Mouse (Mus musculus): ENCODE measurements around the gene Dbil5. TPM values are rescaled to one million over a fixed set of nuclear protein-coding genes. Genes with fewer than 3 reads are reported as not detected.

The Dbil5 gene
- polyA plus RNA-seq, 1 experiment from 2014 or later = 0.62 TPM

DNA sequence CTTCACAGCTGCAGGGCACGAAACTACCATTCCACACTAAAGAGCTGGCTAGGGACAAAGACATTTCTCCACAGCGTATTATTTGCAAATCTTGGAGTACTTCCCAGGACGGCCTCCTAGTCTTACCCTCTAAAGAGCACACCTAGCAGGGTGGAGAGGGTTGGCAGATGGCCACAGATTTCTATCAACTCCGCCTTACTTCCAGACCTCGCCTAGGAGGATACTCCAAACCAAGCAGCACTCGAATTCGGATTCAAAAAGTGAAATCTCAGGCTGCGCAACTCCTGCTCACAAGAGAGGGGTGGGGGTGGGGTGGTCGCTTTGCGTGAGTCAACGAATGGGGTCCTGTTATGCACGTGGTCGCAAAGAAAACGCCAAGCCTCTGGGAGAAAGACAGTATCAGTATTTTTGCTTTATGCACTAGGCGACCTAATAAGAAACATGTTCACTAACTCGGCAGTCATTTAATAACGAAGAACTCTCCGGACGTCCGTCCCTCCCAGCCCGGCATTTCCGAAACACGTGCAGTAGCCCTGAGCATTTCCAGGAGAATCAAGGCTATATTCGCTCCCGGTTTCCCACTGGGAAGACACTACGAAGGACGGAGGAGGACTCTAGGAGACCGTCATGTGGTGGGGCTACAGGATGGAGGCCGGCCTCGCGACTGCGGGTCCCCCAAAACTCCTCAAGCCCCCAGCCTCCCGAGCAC lies 573 bp upstream of the Dbil5 start:
- 3% methylated on average over 33 of the region's 33 CpGs for WGBS
- DNase-seq (ENCODE audit: low spot score) (peak; percentile 59), ATAC-seq (ENCODE audit: low FRiP score) (peak; percentile 18; the same call in 1 of the 2 replicates)

DNA sequence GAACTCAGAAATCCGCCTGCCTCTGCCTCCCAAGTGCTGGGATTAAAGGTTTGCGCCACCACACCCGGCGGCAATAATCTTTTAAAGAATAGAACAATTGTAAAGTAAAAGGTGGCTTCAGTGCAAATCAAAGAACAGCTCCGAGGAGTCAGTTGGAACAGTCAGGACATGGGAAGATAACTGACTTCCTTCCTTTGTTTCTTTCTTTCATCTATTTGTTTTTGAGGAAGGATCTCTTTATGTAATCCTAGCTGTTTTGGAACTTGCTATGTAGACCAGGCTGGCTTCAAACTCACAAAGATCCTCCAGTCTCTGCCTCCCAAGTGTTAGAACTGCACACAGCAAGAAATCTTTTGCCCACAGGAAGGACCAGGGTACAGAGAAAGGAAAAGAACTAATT lies 7.2 kb downstream of the Dbil5 start:
- DNase-seq (ENCODE audit: low spot score) (no peak), ATAC-seq (ENCODE audit: low FRiP score) (no peak)
- H3K27me3 ChIP-seq (ENCODE audit: control insufficient read depth, insufficient read depth, low read length) = no peaks in the 10 kb centered on the region
- H3K9me3 ChIP-seq (ENCODE audit: control insufficient read depth, low read length) = no peaks in the 10 kb centered on the region
- no peak overlapping the region for H3K4me3 ChIP-seq (replicated peaks; ENCODE audit: low read length)
- 91% methylated on average over 5 of the region's 5 CpGs for WGBS
- H3K4me2 ChIP-seq (replicated peaks) = no peak overlapping the region
- no peaks in the 10 kb centered on the region for H3K4me1 ChIP-seq (replicated peaks; ENCODE audit: control insufficient read depth, insufficient read depth, low read length)
- H3K36me3 ChIP-seq (replicated peaks; ENCODE audit: control insufficient read depth, insufficient read depth) = peaks cover 81% of the 10 kb centered on the region
- H3K27ac ChIP-seq = no peak overlapping the region
- H3K9ac ChIP-seq = no peak overlapping the region

More for the DNA sequence above, 573 bp upstream of the Dbil5 start:
- Histone ChIP-seq H3K4me1 (replicated peaks; ENCODE audit: control insufficient read depth, insufficient read depth, low read length) (no peaks in the 10 kb centered on the region), H3K27ac (peak overlapping the region; percentile 93), H3K4me2 (replicated peaks) (peak overlapping the region; percentile 90), H3K36me3 (replicated peaks; ENCODE audit: control insufficient read depth, insufficient read depth) (peaks cover 48% of the 10 kb centered on the region), H3K27me3 (ENCODE audit: control insufficient read depth, insufficient read depth, low read length) (no peaks in the 10 kb centered on the region), H3K9me3 (ENCODE audit: control insufficient read depth, low read length) (no peaks in the 10 kb centered on the region), H3K9ac (peak overlapping the region; percentile 95), H3K4me3 (replicated peaks; ENCODE audit: low read length) (peak overlapping the region; percentile 67)

DNA sequence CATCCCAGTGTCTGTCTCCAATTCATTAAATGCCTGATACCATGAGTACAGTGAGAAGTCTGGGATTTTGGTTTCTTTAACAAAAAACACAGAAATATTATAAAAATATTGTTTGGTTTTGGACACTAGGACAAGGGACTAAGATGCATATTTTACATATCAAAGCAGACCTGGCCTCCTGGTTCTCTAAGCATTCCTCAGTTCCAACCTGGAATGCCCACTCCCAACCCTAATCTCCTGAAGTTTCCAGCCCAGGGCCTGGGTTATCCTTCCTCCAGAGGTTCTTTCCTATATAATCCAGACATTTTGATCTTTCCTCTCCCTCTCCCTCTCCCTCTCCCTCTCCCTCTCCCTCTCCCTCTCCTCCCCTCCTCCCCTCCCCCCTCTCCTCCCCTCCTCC lies 7.6 kb downstream of the Dbil5 start:
- Histone ChIP-seq H3K4me2 (replicated peaks) (no peak overlapping the region), H3K36me3 (replicated peaks; ENCODE audit: control insufficient read depth, insufficient read depth) (peaks cover 81% of the 10 kb centered on the region)
- ATAC-seq (ENCODE audit: low FRiP score) = no peak

DNA sequence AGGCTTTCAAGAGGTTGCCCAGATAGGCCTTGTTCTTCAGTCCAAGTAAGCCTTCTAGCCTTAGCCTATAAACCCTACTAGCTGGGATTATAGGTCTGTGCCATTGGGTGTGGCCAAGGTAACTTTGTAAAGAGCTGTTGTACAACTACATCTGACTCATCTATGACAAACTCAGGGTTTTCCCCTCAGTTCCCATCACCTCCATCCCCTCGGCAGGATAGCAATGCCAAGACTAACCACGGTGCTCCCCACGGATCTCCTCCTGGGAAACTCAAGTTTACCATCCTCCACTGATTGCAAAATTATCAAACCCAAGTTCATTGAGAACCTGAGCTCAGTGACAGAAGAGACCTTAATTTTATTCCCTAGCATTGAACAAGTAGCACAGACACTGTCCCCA lies 18.7 kb downstream of the Dbil5 start:
- no peaks in the 10 kb centered on the region for H3K27me3 ChIP-seq (ENCODE audit: control insufficient read depth, insufficient read depth, low read length)
- H3K9ac ChIP-seq = no peak overlapping the region
- DNase-seq (ENCODE audit: low spot score) (no peak), ATAC-seq (ENCODE audit: low FRiP score) (no peak)
- 95% methylated on average over 3 of the region's 3 CpGs for WGBS
- peaks cover 82% of the 10 kb centered on the region for H3K36me3 ChIP-seq (replicated peaks; ENCODE audit: control insufficient read depth, insufficient read depth)
- H3K27ac ChIP-seq = no peak overlapping the region
- H3K9me3 ChIP-seq (ENCODE audit: control insufficient read depth, low read length) = no peaks in the 10 kb centered on the region
- H3K4me3 ChIP-seq (replicated peaks; ENCODE audit: low read length) = no peak overlapping the region
- H3K4me2 ChIP-seq (replicated peaks) = no peak overlapping the region
- no peaks in the 10 kb centered on the region for H3K4me1 ChIP-seq (replicated peaks; ENCODE audit: control insufficient read depth, insufficient read depth, low read length)

More for the DNA sequence above, 7.6 kb downstream of the Dbil5 start:
- Histone ChIP-seq H3K4me1 (replicated peaks; ENCODE audit: control insufficient read depth, insufficient read depth, low read length) (no peaks in the 10 kb centered on the region), H3K27ac (no peak overlapping the region), H3K9ac (no peak overlapping the region), H3K4me3 (replicated peaks; ENCODE audit: low read length) (no peak overlapping the region), H3K9me3 (ENCODE audit: control insufficient read depth, low read length) (no peaks in the 10 kb centered on the region), H3K27me3 (ENCODE audit: control insufficient read depth, insufficient read depth, low read length) (no peaks in the 10 kb centered on the region)
- no peak for DNase-seq (ENCODE audit: low spot score)

DNA sequence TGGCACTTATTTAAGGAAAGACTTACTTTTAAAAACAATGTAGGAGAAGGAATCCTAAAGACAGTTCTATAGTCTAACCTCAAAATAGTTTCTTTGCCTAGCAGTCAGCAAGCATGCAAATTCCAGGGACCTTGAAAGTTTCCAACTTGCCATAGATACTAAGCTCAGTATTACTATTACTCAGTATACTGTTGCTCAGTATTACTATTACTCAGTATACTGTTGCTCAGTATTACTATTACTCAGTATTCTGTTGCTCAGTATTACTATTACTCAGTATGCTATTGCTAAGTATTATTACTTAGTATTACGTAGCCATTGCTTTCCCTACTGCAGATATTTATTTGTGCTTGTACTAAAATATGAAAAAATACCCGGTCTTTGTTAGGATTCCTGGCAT lies 22.3 kb downstream of the Dbil5 start:
- 98% methylated on average over 2 of the region's 2 CpGs for WGBS
- no peak overlapping the region for H3K27ac ChIP-seq
- no peak overlapping the region for H3K4me2 ChIP-seq (replicated peaks)
- H3K4me1 ChIP-seq (replicated peaks; ENCODE audit: control insufficient read depth, insufficient read depth, low read length) = peaks cover 18% of the 10 kb centered on the region
- H3K36me3 ChIP-seq (replicated peaks; ENCODE audit: control insufficient read depth, insufficient read depth) = peaks cover 49% of the 10 kb centered on the region
- no peak overlapping the region for H3K9ac ChIP-seq
- ATAC-seq (ENCODE audit: low FRiP score) = no peak
- H3K27me3 ChIP-seq (ENCODE audit: control insufficient read depth, insufficient read depth, low read length) = no peaks in the 10 kb centered on the region
- no peak for DNase-seq (ENCODE audit: low spot score)
- no peak overlapping the region for H3K4me3 ChIP-seq (replicated peaks; ENCODE audit: low read length)
- H3K9me3 ChIP-seq (ENCODE audit: control insufficient read depth, low read length) = no peaks in the 10 kb centered on the region

DNA sequence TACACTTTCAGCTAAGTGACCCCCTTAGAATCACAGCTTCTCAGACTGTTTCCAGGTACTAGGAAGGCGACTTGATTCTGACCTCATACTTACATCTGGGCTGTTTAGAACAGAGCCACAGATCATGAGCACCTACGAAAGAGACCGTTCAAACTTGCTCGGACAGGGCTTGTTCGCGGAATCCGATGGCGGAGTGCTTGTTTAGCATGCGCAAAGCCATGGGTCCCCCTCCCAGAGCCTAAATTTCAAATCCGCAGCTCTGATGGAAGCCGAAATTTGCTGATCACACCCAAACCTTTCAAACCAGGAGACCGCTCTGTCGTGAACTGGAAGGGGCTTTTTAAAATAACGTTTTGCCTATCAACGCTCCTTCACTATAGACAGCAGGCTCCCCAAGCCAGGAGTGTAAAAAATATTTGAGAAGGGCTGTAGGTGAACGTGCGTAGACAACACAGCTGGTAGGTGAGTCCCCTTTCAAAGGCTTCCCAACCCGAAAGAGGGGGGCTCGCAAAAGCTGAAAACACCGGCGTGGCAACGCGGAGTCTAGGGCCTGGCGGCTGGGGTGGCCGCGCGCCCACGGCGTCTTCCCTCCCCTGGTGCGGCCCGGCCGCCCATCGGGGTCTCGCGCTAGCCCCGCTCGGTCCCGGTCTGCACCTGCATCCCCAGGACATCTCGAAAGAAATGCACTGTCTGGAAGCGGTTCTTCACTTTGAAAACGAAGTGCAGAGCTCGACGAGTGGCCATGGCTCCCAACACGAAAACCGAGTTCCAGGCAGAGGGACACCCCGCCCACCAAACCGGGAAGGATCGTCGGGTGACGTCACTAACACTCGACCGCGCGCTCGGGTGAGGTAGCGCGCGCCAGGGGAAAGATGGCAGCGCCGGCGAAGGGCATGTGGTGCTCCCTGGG lies 25.7 kb downstream of the Dbil5 start, which contains the start of the genes Mrm3 and Glod4:
Mrm3 (plus strand) TSS at position 815 of the 910 bp plus-strand sequence.
Glod4 (minus strand) TSS at position 825 of the 910 bp plus-strand sequence.
- WGBS = under 1% methylated on average over 61 of the region's 61 CpGs
- H3K9ac ChIP-seq = peak within 1 kb of the TSS; percentile 92
- no peaks in the 10 kb centered on the region for H3K27me3 ChIP-seq (ENCODE audit: control insufficient read depth, insufficient read depth, low read length)
- no peaks in the 10 kb centered on the region for H3K9me3 ChIP-seq (ENCODE audit: control insufficient read depth, low read length)
- H3K36me3 ChIP-seq (replicated peaks; ENCODE audit: control insufficient read depth, insufficient read depth) = peaks cover 25% of the 10 kb centered on the region
- DNase-seq (ENCODE audit: low spot score) (peak; percentile 97), ATAC-seq (ENCODE audit: low FRiP score) (peak; percentile 85)
- peak within 1 kb of the TSS; percentile 92 for H3K4me3 ChIP-seq (replicated peaks; ENCODE audit: low read length)
- peaks cover 18% of the 10 kb centered on the region for H3K4me1 ChIP-seq (replicated peaks; ENCODE audit: control insufficient read depth, insufficient read depth, low read length)
- peak within 1 kb of the TSS; percentile 87 for H3K27ac ChIP-seq
- H3K4me2 ChIP-seq (replicated peaks) = peak within 1 kb of the TSS; percentile 81

DNA sequence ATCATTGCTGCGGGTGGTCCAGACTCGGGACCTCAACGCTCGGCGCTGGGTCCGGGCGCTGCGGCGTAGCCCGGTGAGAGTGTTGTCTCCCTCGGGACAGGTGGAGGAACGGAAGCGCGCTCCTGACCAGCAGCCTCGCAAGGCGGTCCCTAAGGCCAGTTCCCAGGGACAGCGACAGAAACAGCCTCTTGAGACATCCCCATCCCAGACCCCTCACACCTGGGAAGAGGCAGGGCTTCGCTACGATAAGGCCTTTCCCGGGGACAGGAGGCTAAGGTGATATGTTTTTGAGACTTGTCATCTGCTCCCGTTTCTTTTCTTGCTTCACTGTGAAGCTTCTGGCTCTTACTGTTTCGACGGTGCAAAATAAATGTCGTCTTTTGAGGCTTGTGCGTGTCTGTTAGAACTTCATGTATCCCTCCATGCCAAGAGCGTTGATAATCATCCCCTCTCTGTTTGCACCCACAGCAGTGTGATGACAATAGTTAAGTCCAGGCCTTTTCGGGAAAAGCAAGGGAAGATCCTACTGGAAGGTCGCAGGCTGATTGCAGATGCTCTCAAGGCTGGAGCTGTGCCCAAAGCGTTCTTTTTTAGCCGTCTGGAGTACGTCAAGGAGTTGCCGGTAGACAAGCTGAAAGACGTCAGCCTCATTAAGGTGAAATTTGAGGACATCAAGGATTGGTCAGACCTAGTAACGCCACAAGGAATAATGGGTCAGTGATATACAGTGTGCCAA lies 26.6 kb downstream of the Dbil5 start:
- ATAC-seq (ENCODE audit: low FRiP score) (0 out of 2 replicates have a peak, but pooled peaks have one; percentile 32), DNase-seq (ENCODE audit: low spot score) (no peak)
- 4% methylated on average over 34 of the region's 34 CpGs for WGBS
- H3K27me3 ChIP-seq (ENCODE audit: control insufficient read depth, insufficient read depth, low read length) = no peaks in the 10 kb centered on the region
- H3K36me3 ChIP-seq (replicated peaks; ENCODE audit: control insufficient read depth, insufficient read depth) = peaks cover 23% of the 10 kb centered on the region
- H3K27ac ChIP-seq = peak overlapping the region; percentile 87; the same call in 1 of the 2 replicates
- H3K4me3 ChIP-seq (replicated peaks; ENCODE audit: low read length) = peak overlapping the region; percentile 92
- peaks cover 18% of the 10 kb centered on the region for H3K4me1 ChIP-seq (replicated peaks; ENCODE audit: control insufficient read depth, insufficient read depth, low read length)
- H3K9me3 ChIP-seq (ENCODE audit: control insufficient read depth, low read length) = no peaks in the 10 kb centered on the region
- H3K9ac ChIP-seq = peak overlapping the region; percentile 92
- peak overlapping the region; percentile 81 for H3K4me2 ChIP-seq (replicated peaks)

DNA sequence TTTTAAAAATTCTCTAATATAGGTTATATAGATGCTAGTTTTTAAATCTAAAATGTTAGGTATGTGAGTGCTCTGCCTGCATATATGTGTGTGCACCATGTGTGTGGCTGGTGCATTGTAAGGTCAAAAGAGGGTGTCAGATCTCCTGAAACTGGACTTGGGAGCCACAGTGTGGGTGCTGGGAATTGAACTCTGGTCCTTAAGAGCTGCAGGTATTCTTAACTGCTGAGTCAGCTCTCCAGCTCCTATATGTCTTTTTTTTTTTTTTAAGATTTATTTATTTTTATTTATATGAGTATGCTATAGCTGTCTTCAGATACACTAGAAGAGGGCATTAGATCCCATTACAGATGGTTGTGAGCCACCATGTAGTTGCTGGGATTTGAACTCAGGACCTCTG lies 29.0 kb downstream of the Dbil5 start:
- no peak overlapping the region for H3K4me2 ChIP-seq (replicated peaks)
- ATAC-seq (ENCODE audit: low FRiP score) = no peak
- H3K9me3 ChIP-seq (ENCODE audit: control insufficient read depth, low read length) = no peaks in the 10 kb centered on the region
- no peak overlapping the region for H3K9ac ChIP-seq
- no peak overlapping the region for H3K4me3 ChIP-seq (replicated peaks; ENCODE audit: low read length)
- peaks cover 18% of the 10 kb centered on the region for H3K4me1 ChIP-seq (replicated peaks; ENCODE audit: control insufficient read depth, insufficient read depth, low read length)
- H3K27me3 ChIP-seq (ENCODE audit: control insufficient read depth, insufficient read depth, low read length) = no peaks in the 10 kb centered on the region
- H3K36me3 ChIP-seq (replicated peaks; ENCODE audit: control insufficient read depth, insufficient read depth) = peaks cover 29% of the 10 kb centered on the region
- H3K27ac ChIP-seq = no peak overlapping the region
- DNase-seq (ENCODE audit: low spot score) = no peak

DNA sequence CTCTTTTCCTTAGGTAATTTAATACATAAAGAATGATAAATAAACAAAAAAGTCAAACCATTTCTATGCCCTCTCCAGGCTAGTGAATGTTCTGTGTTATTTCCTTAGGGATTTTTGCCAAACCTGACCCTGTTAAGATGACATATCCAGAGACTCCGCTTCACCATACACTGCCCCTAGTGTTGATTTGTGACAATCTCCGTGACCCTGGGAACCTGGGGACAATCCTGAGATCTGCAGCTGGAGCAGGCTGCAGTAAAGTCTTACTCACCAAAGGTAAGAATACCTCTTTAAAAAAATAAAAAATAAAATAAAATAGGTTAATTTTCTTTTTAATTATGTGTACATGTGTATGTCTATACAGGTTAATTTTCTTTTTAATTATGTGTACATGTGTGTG lies 29.8 kb downstream of the Dbil5 start:
- no peak for DNase-seq (ENCODE audit: low spot score)
- WGBS = 48% methylated on average over 2 of the region's 2 CpGs
- Histone ChIP-seq H3K4me2 (replicated peaks) (no peak overlapping the region), H3K9me3 (ENCODE audit: control insufficient read depth, low read length) (no peaks in the 10 kb centered on the region), H3K9ac (no peak overlapping the region), H3K27ac (no peak overlapping the region), H3K4me1 (replicated peaks; ENCODE audit: control insufficient read depth, insufficient read depth, low read length) (peaks cover 14% of the 10 kb centered on the region), H3K36me3 (replicated peaks; ENCODE audit: control insufficient read depth, insufficient read depth) (peaks cover 33% of the 10 kb centered on the region), H3K4me3 (replicated peaks; ENCODE audit: low read length) (no peak overlapping the region), H3K27me3 (ENCODE audit: control insufficient read depth, insufficient read depth, low read length) (no peaks in the 10 kb centered on the region)
- ATAC-seq (ENCODE audit: low FRiP score) = no peak

Measured in hindbrain, embryonic 14.5 days (tissue).